Mouse (Mus musculus) testis, adult 2 months (tissue): ENCODE data around the gene Arxes2.

Source experiments
- CTCF ChIP-seq: fragments of 200-500 bp; IDR thresholded peaks from 2 replicates; pipeline ENCODE4 v1.5.1; 2012; ENCODE audit warnings: low read depth, mild to moderate bottlenecking, inconsistent platforms, low read length, moderate library complexity; ENCODE audit not compliant: control insufficient read depth, insufficient read depth, insufficient replicate concordance
- POLR2A ChIP-seq: fragments of 200-500 bp; IDR thresholded peaks from 2 replicates; pipeline ENCODE4 v1.6.1; 2012; ENCODE audit warnings: low read depth, mild to moderate bottlenecking, inconsistent platforms, low read length, moderate library complexity; ENCODE audit not compliant: control insufficient read depth

DNA sequence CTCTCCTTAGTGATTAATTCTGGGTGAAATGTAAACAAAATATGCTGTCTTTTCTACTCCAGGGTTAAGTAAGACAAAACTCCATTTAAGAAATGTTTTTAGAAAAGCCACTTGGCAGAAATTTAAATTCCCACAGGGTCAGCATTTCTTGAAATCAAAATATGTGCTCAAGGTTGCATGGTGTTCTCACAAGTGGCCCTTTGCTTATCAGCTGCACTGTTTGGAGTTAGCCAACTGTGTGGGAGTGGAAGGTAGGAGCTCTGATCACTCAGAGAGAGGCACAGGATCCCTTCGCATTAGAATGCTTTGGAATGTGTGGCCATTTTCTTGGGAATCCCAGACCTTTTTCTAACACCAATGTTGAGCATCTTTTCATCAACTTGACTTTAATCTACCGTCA, 3.0 kb upstream of the Arxes2 start:
- no peak for TF ChIP-seq CTCF
- no peak for TF ChIP-seq POLR2A
